Mouse (Mus musculus) left cerebral cortex, adult 8-10 months (tissue): ENCODE measurements around the gene Sgpp2. TPM values are rescaled to one million over a fixed set of nuclear protein-coding genes. Genes with fewer than 3 reads are reported as not detected.

Experiments used
- DNase-seq, 2 experiments: peaks; one replicate each; pipeline ENCODE4 v3.0.0; 2022; ENCODE audit warnings: low spot score in 2 of 2
- total RNA-seq, 4 experiments: library from RNA; stranded (reverse); gene quantifications; 2 replicates each; pipeline ENCODE4 v1.2.4; 2022

Sgpp2 gene
- total RNA-seq, 4 experiments from 2014 or later, result 12.1 to 14.9 (median 13.5) TPM

DNA sequence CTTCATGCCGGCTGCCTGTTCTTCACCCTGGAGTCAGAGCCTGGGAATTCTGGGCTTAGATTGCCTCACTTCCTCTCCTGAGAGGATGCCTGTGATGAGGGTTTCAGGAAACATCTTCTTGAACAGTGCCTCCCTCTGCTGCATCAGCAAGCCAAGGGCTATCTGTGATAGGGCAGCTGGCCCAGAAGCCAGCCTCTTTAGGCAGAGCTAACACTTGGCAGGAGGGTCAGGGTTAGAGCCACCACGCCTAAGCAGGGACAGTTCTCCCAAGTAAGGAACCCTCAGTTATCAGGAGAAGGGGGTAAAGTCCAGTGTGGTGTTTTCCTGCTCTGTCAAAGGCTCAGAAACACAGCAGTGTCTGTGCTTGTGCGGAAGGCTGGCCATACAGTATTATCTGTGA lies 89.6 kb downstream of the Sgpp2 start:
- no peak for DNase-seq

DNA sequence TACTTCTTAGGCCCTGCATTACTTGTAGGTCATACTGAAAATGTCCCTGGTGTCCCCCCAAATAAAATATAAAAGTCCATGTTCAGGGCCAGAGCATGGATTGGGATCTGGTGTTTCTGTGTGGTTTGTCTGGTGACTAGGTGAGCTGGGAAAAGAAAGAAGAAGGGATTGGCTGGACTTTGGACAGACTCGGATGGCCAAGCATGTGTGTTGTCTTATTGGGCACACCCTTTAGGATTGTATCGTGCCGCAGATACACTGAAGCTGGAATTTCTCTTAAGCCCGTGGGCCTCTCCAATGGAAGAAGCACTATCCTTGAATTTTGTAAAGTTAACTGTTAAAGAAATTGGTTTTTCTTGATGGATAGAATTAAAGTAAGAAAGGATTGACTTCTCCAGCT lies 91.3 kb downstream of the Sgpp2 start:
- no peak for DNase-seq

DNA sequence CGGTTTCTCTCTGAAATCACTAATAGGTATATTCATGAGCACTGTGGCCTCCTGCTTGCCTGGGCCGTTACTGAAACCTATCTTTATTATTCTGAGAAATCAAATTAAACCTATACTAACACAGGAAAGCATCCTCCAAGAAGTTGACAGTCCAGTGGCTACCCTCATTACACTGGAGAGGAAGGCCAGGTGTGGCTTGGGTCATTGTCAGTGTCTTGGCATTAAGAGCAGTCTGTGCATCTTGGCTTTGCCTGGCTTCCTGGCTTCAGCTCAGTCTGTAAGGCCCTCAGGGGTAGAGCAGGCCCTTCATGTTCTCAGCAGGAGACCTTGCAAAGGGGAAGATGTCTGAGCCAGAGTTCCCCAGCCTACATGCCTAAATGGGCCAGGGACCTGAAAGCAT lies 99.3 kb downstream of the Sgpp2 start:
- no peak for DNase-seq

DNA sequence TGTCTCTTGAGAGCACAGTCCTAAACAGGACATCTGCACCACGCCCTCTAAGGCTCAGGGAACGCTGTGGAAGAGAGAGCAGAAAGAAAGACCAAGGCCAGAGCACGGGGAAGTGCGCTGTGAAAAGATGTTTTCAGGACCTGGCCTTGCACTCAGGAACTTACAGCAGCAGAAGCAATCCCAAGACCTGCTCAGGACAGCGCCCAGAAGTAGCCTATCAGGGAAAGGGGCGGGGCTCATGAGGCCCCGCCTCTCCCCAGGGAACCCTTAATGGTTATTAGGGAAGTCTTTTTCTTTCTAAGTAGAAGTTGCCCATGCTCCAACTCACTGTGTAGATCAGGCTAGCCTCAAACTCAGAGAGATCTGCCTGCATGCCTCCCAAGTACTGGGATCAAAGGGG lies 102.5 kb downstream of the Sgpp2 start:
- DNase-seq, result no peak

DNA sequence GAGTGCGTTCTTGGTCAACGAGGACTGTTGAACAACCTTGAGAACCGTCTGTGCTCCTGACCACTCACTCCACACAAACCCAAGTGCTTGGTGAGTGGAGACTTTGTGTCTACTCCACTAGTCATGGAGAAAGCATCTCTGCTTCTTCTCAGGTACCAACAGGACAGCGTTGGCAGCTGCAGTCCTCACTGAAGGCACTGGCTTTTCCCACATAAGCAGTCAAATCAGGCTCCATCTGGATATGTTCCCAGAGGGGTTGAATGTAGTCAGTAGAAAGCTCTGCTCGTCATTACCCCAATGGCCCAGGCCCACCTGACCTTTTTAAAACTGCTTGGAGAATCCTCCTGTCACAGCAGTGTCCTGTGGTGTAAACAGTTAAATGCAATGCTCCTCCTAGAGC lies 104.3 kb downstream of the Sgpp2 start:
- no peak for DNase-seq

DNA sequence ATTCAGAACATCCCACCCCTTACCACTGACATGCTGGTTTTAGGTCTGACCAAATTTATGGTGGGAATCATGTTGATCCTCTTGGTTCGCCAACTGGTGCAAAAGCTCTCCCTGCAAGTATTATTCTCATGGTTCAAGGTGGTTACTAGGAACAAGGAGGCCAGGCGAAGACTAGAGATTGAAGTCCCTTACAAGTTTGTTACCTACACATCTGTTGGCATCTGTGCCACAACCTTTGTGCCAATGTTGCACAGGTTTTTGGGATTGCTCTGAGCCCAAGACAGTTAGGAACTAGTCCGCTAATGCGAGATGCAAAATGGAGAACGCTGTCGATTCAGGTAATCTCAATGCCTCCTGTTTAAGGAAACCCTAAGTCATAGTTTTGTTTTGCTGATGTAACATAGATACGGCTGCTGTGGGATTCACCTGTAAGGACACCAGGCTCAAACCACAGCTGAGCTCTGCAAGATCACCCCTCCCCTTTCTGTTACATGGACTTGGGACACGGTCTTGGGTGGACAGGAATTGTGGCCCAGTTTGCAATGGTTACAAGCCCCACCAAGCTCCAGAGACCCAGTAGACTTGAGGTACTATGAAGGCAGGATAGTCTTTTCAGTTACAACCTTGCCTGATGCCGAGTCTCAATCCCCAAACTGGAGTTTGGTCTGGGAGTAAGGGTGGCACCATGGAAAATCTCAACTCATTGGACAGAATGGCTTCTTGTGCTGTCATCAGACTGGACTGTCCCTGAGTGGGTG lies 107.2 kb downstream of the Sgpp2 start:
- DNase-seq, result no peak

DNA sequence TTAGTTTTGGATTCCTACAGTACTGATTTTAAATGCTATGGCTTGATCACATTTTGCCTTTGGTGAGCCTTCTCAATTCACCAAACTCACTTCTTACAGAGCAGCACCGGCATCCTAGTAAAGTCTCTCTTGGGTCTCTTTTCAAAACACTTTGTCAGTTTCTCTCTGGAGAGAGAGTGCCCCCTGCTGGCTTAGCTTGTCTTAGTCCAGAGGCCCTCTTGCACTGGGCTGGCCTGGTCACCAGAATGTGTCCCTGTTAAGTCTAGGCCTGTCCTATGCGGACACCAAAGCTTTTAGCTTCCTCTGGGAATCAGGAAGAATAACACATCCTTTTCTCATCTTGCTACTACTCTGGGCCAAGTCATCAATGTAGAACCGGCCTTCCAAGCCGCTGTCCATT lies 109.4 kb downstream of the Sgpp2 start:
- peak in 1 of 2 experiments; percentile 36 for DNase-seq

DNA sequence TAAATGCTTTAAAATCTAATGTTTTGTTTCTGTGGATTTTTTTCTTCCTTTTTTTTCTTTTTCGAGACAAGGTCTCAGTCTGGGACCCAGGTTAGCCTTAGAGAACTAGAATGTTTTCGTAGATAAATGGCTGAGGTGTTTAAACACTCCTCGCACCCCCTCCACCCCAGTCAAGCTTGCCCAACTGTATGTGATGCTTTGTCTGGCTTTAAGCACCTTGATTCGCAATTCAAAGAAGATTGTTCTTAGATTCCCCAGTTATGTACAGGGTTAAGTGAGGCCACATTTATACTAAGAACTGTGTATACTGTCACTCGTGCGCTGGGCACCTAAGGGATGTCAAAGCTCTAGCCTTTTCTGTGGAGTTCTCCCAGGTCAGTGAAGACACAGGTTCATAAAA lies 110.1 kb downstream of the Sgpp2 start:
- DNase-seq, result no peak

DNA sequence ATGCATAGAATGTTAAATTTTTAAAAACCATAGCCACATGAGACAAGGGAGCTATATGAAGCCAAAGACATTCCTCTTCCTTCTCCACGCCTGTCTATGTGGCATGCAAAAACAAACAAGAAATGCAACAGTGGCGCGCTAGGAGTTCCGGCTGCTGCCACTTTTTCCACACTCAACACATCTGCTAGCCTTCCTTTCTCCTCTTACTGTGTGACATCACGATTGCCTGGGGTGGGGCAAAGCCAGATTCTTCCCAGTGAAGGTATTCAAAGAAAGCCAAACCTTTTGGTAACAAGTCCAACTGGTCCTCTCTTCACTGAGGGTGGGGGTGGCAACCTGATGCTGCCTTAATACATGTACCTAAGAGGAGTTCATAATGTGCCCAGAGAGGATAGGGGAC lies 111.6 kb downstream of the Sgpp2 start:
- no peak for DNase-seq

DNA sequence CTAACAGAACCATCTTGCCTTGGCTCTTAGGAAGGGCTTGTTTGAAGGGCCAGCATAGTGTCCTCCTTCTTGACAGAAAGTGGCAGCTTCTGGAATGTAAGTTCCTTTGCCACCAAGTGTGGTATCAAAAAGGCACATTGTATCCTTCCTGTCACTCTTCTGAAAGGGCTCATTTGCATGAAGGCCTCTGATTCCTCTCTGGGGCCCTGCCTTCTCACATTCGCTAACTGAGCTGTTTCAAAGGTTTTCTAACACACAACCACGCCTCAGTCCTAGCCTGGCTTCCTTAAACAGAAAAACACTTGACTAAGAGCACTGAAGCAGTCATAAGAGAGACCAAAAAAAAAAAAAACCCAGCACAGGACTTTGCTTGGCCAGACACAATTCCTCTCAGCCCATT lies 112.4 kb downstream of the Sgpp2 start:
- DNase-seq, result no peak

DNA sequence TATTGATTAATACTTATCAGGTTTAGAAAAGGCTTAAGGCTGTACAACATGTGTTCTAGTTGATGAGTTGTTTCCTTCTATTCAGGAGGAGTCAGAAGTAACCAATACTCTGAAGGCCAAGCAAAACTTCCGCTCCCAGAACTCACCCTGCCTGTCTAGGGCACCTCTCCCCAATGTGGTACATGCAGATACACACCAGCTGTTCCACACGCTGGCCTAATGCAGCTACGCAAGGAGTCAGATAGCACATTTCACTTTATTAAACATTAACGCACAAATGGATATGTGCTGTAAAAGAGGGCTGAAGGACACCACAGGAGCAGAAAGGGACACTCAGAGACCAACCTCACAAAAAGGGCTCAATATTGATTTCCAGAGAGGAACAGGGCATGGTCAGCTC lies 114.7 kb downstream of the Sgpp2 start:
- no peak for DNase-seq

DNA sequence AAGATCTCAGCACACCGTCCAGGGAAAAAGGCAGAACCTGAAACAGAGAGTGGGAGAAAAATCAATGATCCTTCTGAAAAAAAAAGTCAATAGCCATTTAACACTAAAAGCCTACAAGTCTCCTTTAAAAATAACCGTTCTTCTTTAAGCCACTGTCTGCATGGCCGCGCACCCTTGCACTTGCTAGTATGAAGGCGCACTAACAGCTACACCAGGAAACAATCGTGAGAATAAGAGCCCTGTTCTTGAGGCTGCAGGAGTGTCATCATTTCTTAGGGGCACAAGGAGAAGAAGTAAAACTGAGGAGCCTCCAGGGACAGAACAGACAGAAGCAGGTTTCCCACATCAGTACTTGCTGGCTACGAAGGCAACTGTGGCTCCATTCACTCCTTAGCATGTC lies 115.2 kb downstream of the Sgpp2 start:
- DNase-seq, result no peak

DNA sequence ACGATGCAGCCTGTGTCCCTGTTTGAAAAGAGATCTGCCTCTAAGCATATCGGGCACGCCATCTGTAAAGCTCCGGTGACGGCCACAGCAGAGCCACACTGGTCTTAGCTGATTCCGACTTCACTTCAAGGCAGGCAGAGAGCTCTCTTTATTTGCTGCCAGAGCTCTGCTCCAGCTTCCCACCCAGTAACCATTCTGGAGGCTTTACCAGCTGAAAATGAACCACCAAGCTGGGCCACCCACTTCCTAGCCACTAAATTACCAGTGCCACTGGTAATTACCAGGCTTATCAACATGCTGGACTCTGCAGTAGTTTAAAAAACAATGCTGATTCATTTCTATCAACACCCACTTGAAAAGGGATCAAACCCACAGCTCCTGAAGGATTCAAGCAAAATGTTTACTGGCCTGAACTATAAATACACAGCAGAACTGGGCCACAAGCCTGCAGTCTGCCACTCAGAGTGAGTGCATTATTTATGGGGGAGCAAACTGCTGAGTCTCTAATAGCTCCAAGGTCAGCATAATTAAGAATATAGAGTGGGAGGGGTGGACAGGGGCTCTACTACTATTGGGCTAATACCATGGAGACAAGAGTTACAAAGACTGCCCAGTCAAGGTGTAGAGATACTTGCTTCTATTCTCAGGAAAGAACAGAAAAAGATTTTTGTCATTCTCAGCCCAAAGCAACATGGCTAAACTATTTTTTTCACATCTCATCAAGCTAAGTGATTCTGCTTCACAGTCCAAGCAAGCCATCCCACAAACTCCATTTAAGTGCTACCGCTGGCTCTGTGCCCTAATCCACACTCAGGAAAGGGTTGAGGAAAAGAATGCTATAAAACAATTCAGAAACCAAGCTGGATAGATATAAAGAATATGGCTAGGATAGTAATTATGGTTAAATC lies 115.9 kb downstream of the Sgpp2 start:
- peak in 1 of 2 experiments; percentile 54 for DNase-seq

DNA sequence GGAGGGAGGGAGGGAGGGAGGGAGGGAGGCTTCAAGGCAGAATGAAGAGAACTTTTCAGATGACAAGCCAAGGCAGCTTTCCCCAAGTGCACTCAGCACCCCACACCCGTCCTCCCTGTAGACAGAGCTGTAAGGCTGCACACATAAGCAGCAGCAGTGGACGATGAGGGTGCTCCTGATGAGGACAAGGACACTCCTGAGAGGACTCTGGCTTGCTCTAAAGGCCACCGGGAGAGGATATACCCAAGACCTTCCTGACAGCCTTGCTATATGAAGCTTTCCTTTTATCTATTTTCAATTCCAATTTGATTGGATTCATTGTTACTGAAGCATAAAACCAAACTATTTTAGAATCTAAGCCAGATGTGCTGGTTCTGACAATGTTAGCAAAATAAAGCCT lies 116.7 kb downstream of the Sgpp2 start:
- DNase-seq, result no peak

DNA sequence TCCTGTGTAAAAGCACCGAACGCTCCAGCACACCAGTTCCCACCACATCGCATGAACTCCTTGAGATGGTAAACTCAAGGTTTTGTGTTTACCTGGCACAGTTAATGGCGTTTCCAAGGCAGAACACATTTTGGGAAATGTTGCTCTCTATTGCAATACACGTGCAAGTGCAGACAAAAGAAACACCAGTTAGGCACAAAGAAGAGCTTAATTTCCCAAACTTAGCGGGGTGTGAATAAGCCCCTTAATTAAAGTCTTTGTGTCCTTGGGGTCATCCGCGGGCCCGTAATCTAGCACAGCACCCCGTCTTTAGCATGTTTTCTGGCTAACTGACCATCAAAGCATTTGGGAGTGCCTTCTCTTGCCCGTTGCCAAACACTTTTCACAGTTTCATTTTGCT lies 118.7 kb downstream of the Sgpp2 start:
- DNase-seq, result no peak

DNA sequence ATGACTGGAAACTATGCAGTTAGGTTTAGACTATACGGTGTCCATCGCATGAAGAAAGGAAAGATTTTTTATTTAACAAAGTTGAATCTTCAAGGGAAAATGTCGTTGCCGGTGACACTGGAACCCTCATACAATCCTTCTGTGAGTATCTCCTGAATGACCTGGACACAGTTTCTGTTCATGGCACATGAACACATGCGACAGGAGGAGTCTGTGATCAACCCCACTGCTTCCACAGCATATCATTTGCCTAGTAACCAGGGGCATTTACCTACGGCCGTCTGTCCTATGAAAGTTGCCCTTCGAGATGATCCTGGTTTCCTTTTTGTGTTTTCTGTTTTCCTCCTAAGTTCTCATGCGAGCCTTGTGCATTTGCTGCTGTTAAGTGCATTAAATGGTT lies 123.3 kb downstream of the Sgpp2 start:
- no peak for DNase-seq

DNA sequence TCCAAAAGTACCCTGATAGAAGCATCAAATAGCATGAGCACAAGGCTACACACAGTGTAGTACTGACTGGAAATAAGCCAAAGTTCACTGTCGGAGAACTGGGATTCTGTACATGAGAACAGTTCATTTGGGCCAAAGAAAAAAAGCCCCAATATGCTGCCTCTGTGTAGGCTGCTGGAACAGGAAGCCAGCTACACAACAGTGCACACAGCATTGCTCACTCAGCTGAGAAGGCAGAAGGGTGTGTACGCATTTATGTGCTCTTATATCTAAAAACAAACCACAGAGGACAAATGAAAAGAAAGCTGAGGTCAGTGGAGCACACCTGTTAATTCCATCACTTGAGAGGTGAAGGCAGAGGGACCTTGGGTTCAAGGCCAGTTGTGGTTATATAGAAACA lies 125.8 kb downstream of the Sgpp2 start:
- no peak for DNase-seq

DNA sequence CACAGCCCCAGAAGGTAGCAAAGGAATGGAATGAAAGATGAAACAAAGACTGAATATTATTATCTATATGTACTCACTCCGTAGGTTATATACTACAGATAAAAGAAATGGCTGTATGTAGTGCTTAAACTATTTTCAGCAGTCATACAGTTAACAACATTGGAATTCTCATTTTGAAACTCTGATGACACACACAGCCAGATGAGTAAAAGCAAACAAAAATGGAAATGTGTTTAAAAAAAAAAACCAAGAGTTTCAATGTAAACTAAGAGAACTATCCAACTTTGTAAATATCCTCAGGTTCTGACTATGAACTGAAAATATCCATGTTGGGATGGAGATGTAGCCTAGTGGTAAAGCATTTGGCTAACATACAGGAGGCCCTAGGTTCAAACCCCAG lies 126.3 kb downstream of the Sgpp2 start:
- DNase-seq, result no peak

DNA sequence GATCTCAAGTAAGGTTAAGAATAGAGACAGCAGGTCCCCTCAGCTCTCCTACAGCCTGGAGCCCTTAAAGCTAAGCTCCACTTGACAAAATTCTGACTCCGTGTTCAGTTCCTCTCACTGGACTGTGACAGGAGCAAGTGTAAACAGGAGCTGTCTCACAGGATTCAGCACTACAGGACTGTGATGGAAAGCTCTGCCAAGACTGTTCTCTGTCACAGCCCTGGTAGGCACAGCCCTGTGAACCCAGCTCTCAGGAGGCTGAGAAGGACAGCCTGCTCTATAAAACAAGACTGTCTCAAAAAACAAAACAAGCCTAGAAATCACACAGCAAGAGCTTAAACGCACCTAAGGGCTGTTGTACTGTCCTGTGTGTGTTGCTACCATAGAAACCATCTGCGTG lies 127.0 kb downstream of the Sgpp2 start:
- no peak for DNase-seq

DNA sequence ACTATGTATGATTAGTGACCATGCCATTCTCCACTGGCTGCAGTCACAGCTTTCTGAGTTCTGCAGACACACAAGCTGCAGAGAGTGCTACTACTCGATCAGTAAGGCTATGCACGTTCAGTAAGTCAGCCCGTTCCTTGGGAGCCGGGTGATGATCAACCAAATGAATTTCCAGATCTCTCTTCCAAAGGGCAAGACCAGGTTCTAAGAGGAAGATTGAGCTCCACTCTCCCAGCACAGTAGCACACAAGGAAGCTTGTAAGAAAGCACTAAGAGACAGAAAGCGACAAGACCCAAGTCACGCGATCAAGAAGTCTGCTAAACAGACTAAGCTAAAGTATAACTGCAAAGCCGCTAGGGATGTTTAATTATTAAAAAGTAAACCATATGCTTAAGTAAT lies 130.6 kb downstream of the Sgpp2 start:
- DNase-seq, result no peak

DNA sequence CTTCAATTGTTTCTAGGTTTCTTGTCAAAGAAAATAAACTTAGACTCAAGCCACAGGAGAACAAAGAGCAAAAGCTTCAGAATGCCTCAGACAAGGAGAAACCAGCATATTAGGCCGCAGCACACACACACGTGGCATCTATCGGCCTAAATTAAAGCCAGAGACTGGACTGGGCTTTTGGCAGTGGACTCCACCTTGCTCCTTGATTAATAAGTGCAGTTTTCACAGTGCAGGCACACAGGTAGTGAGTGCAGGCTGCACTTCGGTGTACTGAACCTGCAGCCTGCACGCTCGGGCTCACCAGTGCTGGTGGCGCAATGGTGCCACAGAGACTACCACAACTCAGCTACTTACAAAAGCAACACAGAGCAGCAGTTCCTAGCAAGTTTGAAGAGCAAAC lies 132.9 kb downstream of the Sgpp2 start:
- no peak for DNase-seq

DNA sequence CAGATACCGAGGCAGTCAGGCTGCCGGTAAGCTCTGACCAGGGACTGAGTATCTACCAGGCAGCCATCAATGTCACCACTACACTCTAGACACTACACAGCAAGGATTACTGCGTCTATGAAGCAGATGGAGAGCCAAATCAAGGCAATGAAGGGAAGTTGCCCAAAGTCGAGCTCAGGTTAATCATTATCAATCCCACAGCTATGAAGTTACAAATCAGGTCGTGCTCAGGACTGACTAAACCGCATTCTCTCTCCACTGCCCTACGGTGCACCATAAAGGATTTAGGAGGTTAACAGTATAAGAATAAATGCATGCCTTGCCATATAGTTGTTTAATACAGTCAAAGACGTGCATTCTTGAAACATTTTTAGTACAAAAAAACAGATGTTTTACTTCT lies 136.1 kb downstream of the Sgpp2 start:
- no peak for DNase-seq

DNA sequence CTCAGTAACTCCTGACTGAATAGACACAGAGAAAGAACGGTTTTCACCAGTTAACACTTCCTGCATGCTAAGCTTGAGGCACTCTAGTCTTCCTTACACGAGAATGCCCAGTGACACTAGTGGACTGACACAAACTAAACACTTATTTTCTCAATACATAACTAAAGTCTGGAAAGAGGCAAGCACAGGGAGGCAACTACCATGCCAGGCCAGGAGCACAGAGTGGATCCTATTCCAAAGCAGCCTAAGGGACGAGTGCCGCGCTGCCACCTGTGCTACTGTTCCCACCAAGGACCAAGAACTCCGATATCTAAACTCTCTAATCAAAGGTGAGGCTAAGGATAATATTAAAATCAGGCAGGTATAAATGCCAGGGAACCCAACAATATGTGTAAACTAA lies 136.6 kb downstream of the Sgpp2 start:
- no peak for DNase-seq
